Mouse (Mus musculus) forebrain, postnatal 0 days (tissue): Measurements from ENCODE around the gene Dad1. TPM values are rescaled to one million over a fixed set of nuclear protein-coding genes. Genes with fewer than 3 reads are reported as not detected.

Source experiments
- ATAC-seq: fragments of 200-750 bp; cut with Nextera tagmentation; 2 replicates; pipeline ENCODE4 v1.8.0; 2017; ENCODE audit warnings: mild to moderate bottlenecking, moderate library complexity
- DNase-seq: peaks from one replicate; pipeline ENCODE4 v3.0.0-alpha.2; 2015
- H3K27ac ChIP-seq: fragments of 300-500 bp; sonication (generic); 2 replicates; pipeline ENCODE4 v1.5.1; 2014; ENCODE audit warnings: low read depth, mild to moderate bottlenecking, antibody characterized with exemption, low read length, moderate library complexity, mixed read lengths
- H3K27me3 ChIP-seq: fragments of 300-500 bp; sonication (generic); 2 replicates; pipeline ENCODE4 v1.6.1; 2014; ENCODE audit warnings: mild to moderate bottlenecking, low read length, mixed read lengths; ENCODE audit not compliant: insufficient read depth
- H3K36me3 ChIP-seq: fragments of 300-500 bp; sonication (generic); 2 replicates; pipeline ENCODE4 v1.6.1; 2014; ENCODE audit warnings: mild to moderate bottlenecking, moderate library complexity; ENCODE audit not compliant: insufficient read depth
- H3K4me1 ChIP-seq: fragments of 300-500 bp; sonication (generic); 2 replicates; pipeline ENCODE4 v1.6.1; 2014; ENCODE audit warnings: antibody characterized with exemption; ENCODE audit not compliant: insufficient read depth
- H3K4me2 ChIP-seq: fragments of 300-500 bp; sonication (generic); 2 replicates; pipeline ENCODE4 v1.6.1; 2014; ENCODE audit warnings: low read depth, mild to moderate bottlenecking, moderate library complexity
- H3K4me3 ChIP-seq: fragments of 300-500 bp; sonication (generic); 2 replicates; pipeline ENCODE4 v1.5.1; 2014; ENCODE audit warnings: low read depth, low read length, mixed read lengths
- H3K9ac ChIP-seq: fragments of 300-500 bp; sonication (generic); 2 replicates; pipeline ENCODE4 v1.6.1; 2014; ENCODE audit warnings: mild to moderate bottlenecking
- H3K9me3 ChIP-seq: fragments of 300-500 bp; sonication (generic); 2 replicates; pipeline ENCODE4 v1.6.1; 2016; ENCODE audit warnings: low read length
- CTCF ChIP-seq: sonication (generic); IDR thresholded peaks from 2 replicates; pipeline ENCODE4 v1.5.1; 2016; ENCODE audit warnings: antibody characterized with exemption, control low read depth, low read depth
- WGBS: fragments of 180-500 bp; shearing (Covaris S2); extraction: QIAGEN DNeasy Blood & Tissue Kit; methylation state at CpG from one replicate; pipeline ENCODE4 v1.1.7; 2014; 5-methylcytosine and 5-hydroxymethylcytosine counted together
- polyA plus RNA-seq: library from polyadenylated mRNA; unstranded; fragments of >200 nt; fragmentation: Nextera tagmentation; extraction: Ambion mirVana; gene quantifications from 2 replicates; pipeline ENCODE4 v1.2.1, GENCODE M21; 2015
- total RNA-seq: library from RNA; depleted of rRNA; stranded (reverse); fragments of >200 nt; gene quantifications from 2 replicates; pipeline ENCODE4 v1.2.3, GENCODE M21; 2014; rRNA removed

Dad1 gene
- total RNA-seq (115 and 230 TPM in 2 replicates), polyA plus RNA-seq (375 and 416 TPM in 2 replicates)

DNA sequence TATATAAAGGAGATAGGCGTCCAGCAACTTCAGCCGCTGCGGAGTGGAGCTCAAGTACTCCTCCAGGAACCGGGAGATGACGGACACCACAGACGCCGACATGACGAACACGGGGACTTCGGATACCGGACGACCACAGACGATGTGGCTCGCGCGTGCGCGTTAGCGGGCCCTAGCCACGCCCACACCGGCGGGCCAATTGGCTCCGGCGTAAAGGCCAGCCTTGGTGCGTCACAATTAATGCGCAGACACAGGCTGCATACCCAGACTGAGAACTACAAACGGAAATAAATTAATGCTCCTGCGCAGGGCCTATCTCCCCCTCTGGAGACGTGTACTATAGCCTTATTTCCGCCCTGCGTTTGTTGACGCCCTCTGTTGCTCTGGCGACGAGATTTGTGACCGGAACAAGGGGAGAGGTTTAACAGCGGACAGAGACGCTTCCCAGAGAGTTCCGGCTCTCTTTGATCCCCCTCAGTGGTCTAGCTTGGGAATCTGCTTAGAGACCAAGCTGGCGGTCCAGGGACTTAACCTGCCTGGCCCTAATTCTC lies at the start of gene Dad1, which contains the start of gene Abhd4:
Gene Dad1, minus strand, starts transcription at position 364 of the 551 bp plus-strand sequence.
Gene Abhd4, plus strand, starts transcription at position 448 of the 551 bp plus-strand sequence.
- Histone ChIP-seq H3K4me1 (peaks cover 8% of the 10 kb centered on the region; the same call in 1 of the 2 replicates), H3K36me3 (0 out of 2 replicates have a peak, but pooled peaks cover 6% of the 10 kb centered on the region)
- WGBS: under 1% methylated on average over 39 of the region's 39 CpGs

GRCm38 (mm10) chr14:54300676-54301075 lies 46.8 kb upstream of the Dad1 start:
- Histone ChIP-seq H3K36me3 (no peaks in the 10 kb centered on the region), H3K4me1 (no peaks in the 10 kb centered on the region), H3K27me3 (no peaks in the 10 kb centered on the region), H3K27ac (no peak overlapping the region), H3K9me3 (no peaks in the 10 kb centered on the region), H3K9ac (no peak overlapping the region), H3K4me2 (no peak overlapping the region), H3K4me3 (no peak overlapping the region)
- ATAC-seq (no peak), DNase-seq (no peak)
- WGBS: 90% methylated on average over 3 of the region's 3 CpGs
- TF ChIP-seq CTCF: no peak

More for the DNA sequence above, at the start of gene Dad1, which contains the start of gene Abhd4:
- TF ChIP-seq CTCF: peak; percentile 32
- DNase-seq (peak; percentile 99), ATAC-seq (peak; percentile 100)
- H3K9ac ChIP-seq: peak within 1 kb of the TSS; percentile 68
- peak within 1 kb of the TSS; percentile 83 for H3K4me3 ChIP-seq
- no peaks in the 10 kb centered on the region for H3K9me3 ChIP-seq
- peak within 1 kb of the TSS; percentile 75 for H3K4me2 ChIP-seq
- peak within 1 kb of the TSS; percentile 72 for H3K27ac ChIP-seq
- no peaks in the 10 kb centered on the region for H3K27me3 ChIP-seq

- WGBS: 85% methylated on average over 5 of the region's 5 CpGs
Observed at GRCm38 (mm10) chr14:54300136-54300535, 46.2 kb upstream of the Dad1 start.

GRCm38 (mm10) chr14:54284839-54285238 lies 30.9 kb upstream of the Dad1 start, which contains the start of gene Olfr49:
Gene Olfr49, minus strand, starts transcription at chr14:54284939.
- no peaks in the 10 kb centered on the region for H3K9me3 ChIP-seq
- no peak within 1 kb of the TSS for H3K4me2 ChIP-seq
- no peak within 1 kb of the TSS for H3K27ac ChIP-seq
- WGBS: 76% methylated on average over 1 of the region's 1 CpGs
- no peak within 1 kb of the TSS for H3K4me3 ChIP-seq
- TF ChIP-seq CTCF: no peak
- no peaks in the 10 kb centered on the region for H3K27me3 ChIP-seq
- H3K4me1 ChIP-seq: no peaks in the 10 kb centered on the region
- no peaks in the 10 kb centered on the region for H3K36me3 ChIP-seq
- H3K9ac ChIP-seq: no peak within 1 kb of the TSS
- ATAC-seq (no peak), DNase-seq (no peak)

More at GRCm38 (mm10) chr14:54300136-54300535, 46.2 kb upstream of the Dad1 start:
- no peak overlapping the region for H3K27ac ChIP-seq
- no peak for TF ChIP-seq CTCF
- no peaks in the 10 kb centered on the region for H3K4me1 ChIP-seq
- DNase-seq (no peak), ATAC-seq (no peak)
- no peak overlapping the region for H3K4me3 ChIP-seq
- no peak overlapping the region for H3K9ac ChIP-seq
- H3K27me3 ChIP-seq: no peaks in the 10 kb centered on the region
- no peaks in the 10 kb centered on the region for H3K9me3 ChIP-seq
- no peaks in the 10 kb centered on the region for H3K36me3 ChIP-seq
- no peak overlapping the region for H3K4me2 ChIP-seq

DNA sequence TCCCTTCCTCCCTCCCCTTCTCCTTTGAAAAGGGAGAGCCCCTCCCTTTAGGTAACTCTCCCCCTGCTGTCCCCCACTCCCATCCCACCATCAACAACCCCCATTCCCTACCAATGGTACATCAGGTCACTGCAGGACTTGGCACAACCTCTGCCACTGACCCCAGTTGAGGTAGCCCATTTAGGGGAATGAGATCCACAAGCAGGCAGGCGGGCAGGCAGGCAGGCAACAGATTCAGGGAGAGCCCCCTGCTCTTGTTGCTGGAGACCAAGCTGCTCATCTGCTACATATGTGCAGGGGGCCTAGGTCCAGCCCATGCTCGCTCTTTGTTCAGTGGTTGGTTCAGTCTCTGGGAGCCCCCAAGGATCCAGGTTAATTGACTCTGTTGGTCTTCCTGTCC lies 22.5 kb upstream of the Dad1 start:
- Histone ChIP-seq H3K4me1 (no peaks in the 10 kb centered on the region), H3K9ac (no peak overlapping the region), H3K9me3 (no peaks in the 10 kb centered on the region), H3K27me3 (no peaks in the 10 kb centered on the region), H3K4me3 (no peak overlapping the region), H3K36me3 (no peaks in the 10 kb centered on the region), H3K4me2 (no peak overlapping the region), H3K27ac (no peak overlapping the region)
- DNase-seq (no peak), ATAC-seq (no peak)
- TF ChIP-seq CTCF: no peak
- WGBS: 97% methylated on average over 2 of the region's 2 CpGs

- H3K27me3 ChIP-seq: no peaks in the 10 kb centered on the region
- H3K36me3 ChIP-seq: no peaks in the 10 kb centered on the region
- TF ChIP-seq CTCF: no peak
- H3K4me1 ChIP-seq: no peaks in the 10 kb centered on the region
- no peak overlapping the region for H3K27ac ChIP-seq
- no peak for DNase-seq
- no peak for ATAC-seq
- no peak overlapping the region for H3K4me2 ChIP-seq
- H3K4me3 ChIP-seq: no peak overlapping the region
- no peaks in the 10 kb centered on the region for H3K9me3 ChIP-seq
- H3K9ac ChIP-seq: no peak overlapping the region
- WGBS: 88% methylated on average over 3 of the region's 3 CpGs
Observed at GRCm38 (mm10) chr14:54272696-54273095, 18.8 kb upstream of the Dad1 start.

DNA sequence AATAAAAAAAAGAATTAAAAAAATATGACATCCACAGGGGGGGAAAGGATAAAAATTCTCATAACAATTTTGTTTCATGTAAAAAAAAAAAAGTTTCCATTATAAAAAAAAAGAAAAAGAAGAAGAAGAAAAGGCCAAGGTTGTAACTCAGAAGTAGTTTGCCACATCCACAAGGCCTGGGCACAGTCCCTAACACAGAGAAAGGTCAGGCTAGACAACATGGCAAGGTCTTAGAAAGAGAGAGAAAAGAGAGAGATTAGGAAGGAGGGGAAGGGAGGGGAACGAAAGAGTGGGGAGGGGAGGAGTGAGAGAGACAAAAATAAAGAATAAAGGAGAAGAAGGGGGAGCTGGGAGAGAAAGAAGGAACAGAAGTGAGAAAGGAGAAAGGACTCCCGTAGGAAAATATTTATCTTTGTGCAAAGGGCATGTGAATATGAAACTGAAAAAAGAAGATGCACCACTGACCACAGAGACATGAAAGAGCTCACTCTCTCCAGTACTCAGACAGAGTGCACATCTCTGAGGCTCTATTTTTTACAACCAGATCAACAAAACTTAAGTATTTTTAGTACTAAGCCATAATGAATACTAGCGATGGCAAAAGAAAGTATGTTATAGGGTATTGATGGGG lies 18.2 kb upstream of the Dad1 start:
- Histone ChIP-seq H3K9ac (no peak overlapping the region), H3K27ac (no peak overlapping the region), H3K36me3 (no peaks in the 10 kb centered on the region), H3K4me3 (no peak overlapping the region), H3K9me3 (no peaks in the 10 kb centered on the region), H3K4me2 (no peak overlapping the region), H3K27me3 (no peaks in the 10 kb centered on the region), H3K4me1 (no peaks in the 10 kb centered on the region)
- 72% methylated on average over 3 of the region's 3 CpGs for WGBS
- ATAC-seq (no peak), DNase-seq (no peak)
- TF ChIP-seq CTCF: no peak
